Mouse (Mus musculus) forebrain, embryonic 12.5 days (tissue): ENCODE data around the gene Sgms2. TPM values are rescaled to one million over a fixed set of nuclear protein-coding genes. Genes with fewer than 3 reads are reported as not detected.

Experiments
- ATAC-seq: fragments of 200-750 bp; cut with Nextera tagmentation; 2 replicates; pipeline ENCODE4 v1.8.0; 2017; ENCODE audit warnings: moderate TSS enrichment; ENCODE audit not compliant: low FRiP score
- H3K27ac ChIP-seq: fragments of 300-500 bp; sonication (generic); 2 replicates; pipeline ENCODE4 v1.5.1; 2016; ENCODE audit warnings: mild to moderate bottlenecking
- H3K27me3 ChIP-seq: fragments of 300-500 bp; sonication (generic); 2 replicates; pipeline ENCODE4 v1.6.1; 2016; ENCODE audit warnings: mild to moderate bottlenecking
- H3K36me3 ChIP-seq: fragments of 300-500 bp; sonication (generic); replicated peaks from 2 replicates; pipeline ENCODE4 v1.6.1; 2016; ENCODE audit warnings: mild to moderate bottlenecking
- H3K4me1 ChIP-seq: fragments of 300-500 bp; sonication (generic); 2 replicates; pipeline ENCODE4 v1.6.1; 2016
- H3K4me2 ChIP-seq: fragments of 300-500 bp; sonication (generic); 2 replicates; pipeline ENCODE4 v1.6.1; 2016; ENCODE audit warnings: mild to moderate bottlenecking, moderate library complexity
- H3K4me3 ChIP-seq: fragments of 300-500 bp; sonication (generic); replicated peaks from 2 replicates; pipeline ENCODE4 v1.5.1; 2016; ENCODE audit warnings: mild to moderate bottlenecking
- H3K9ac ChIP-seq: fragments of 300-500 bp; sonication (generic); 2 replicates; pipeline ENCODE4 v1.6.1; 2016; ENCODE audit warnings: mild to moderate bottlenecking
- H3K9me3 ChIP-seq: fragments of 300-500 bp; sonication (generic); 2 replicates; pipeline ENCODE4 v1.6.1; 2016
- WGBS: fragments of 180-500 bp; shearing (Covaris S2); methylation state at CpG from one replicate; pipeline ENCODE4 v1.1.7; 2016; 5-methylcytosine and 5-hydroxymethylcytosine counted together
- polyA plus RNA-seq: library from polyadenylated mRNA; unstranded; fragments of >200 nt; fragmentation: Nextera tagmentation; extraction: Ambion mirVana; gene quantifications from 2 replicates; pipeline ENCODE4 v1.2.1, GENCODE M21; 2016

Sgms2 gene
- polyA plus RNA-seq, 1 experiment from 2014 or later = 1.00 TPM

- Histone ChIP-seq H3K27me3 (peaks cover 8% of the 10 kb centered on the region), H3K9me3 (0 out of 2 replicates have a peak, but pooled peaks cover 4% of the 10 kb centered on the region), H3K36me3 (no peaks in the 10 kb centered on the region), H3K4me3 (no peak overlapping the region), H3K9ac (no peak overlapping the region), H3K4me2 (no peak overlapping the region), H3K27ac (no peak overlapping the region), H3K4me1 (peaks cover 11% of the 10 kb centered on the region; the same call in 1 of the 2 replicates)
- WGBS = 63% methylated on average over 17 of the region's 17 CpGs
- ATAC-seq = peak; percentile 30; the same call in 1 of the 2 replicates
Observed at GRCm38 (mm10) chr3:131481976-131482712, 9.1 kb downstream of the Sgms2 start.

DNA sequence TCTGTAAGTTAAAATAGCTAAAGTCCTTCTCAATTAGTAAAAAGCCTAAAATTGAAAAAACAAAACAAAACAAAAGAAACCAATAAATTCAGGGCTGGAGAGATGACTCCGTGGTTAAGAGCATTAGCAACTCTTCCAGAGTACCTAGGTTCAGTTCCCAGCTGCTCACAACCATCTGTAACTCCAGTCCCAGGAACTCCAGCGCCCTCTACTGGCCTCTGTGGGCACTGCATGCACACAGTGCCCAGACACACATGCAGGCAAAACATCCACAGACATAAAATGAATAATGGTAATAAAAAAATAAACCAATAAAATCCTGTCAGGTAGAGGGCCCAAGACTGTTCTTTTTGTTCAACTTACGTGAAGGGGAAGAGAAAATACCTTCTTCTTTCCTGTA, 10.6 kb downstream of the Sgms2 start:
- no peak overlapping the region for H3K27ac ChIP-seq
- no peak overlapping the region for H3K4me3 ChIP-seq
- no peak overlapping the region for H3K9ac ChIP-seq
- H3K36me3 ChIP-seq = no peaks in the 10 kb centered on the region
- no peak overlapping the region for H3K4me2 ChIP-seq
- H3K4me1 ChIP-seq = 0 out of 2 replicates have a peak, but pooled peaks cover 7% of the 10 kb centered on the region
- 0 out of 2 replicates have a peak, but pooled peaks cover 4% of the 10 kb centered on the region for H3K9me3 ChIP-seq
- peaks cover 6% of the 10 kb centered on the region; the same call in 1 of the 2 replicates for H3K27me3 ChIP-seq
- ATAC-seq = no peak
- 66% methylated on average over 3 of the region's 3 CpGs for WGBS

- Histone ChIP-seq H3K27ac (no peak overlapping the region), H3K36me3 (no peaks in the 10 kb centered on the region), H3K4me2 (no peak overlapping the region), H3K9me3 (0 out of 2 replicates have a peak, but pooled peaks cover 4% of the 10 kb centered on the region), H3K9ac (no peak overlapping the region), H3K4me3 (no peak overlapping the region), H3K27me3 (peaks cover 6% of the 10 kb centered on the region; the same call in 1 of the 2 replicates), H3K4me1 (0 out of 2 replicates have a peak, but pooled peaks cover 7% of the 10 kb centered on the region)
- 88% methylated on average over 3 of the region's 3 CpGs for WGBS
- ATAC-seq = no peak
Observed at GRCm38 (mm10) chr3:131479415-131479814, 11.8 kb downstream of the Sgms2 start.

DNA sequence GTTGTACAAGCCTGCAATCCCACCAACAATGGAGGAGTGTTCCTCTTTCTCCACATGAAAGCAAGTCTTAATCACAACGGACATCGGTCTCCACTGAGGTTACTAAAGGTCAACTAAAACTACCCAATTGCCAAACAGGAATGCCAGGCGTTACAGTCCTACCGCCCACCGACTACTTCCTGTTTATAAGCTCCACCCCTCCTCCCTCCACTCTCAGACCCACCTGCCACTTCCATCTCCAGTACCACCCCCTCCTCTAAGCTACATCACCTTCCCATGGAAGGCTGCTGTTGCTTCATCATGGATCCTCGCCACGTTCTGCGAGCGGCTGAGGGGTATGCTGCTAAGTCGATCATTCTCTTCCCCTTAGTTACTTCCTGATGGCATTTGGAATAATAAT, 15.2 kb downstream of the Sgms2 start:
- WGBS = 96% methylated on average over 10 of the region's 10 CpGs
- Histone ChIP-seq H3K4me3 (no peak overlapping the region), H3K4me2 (no peak overlapping the region), H3K27ac (no peak overlapping the region), H3K4me1 (peaks cover 15% of the 10 kb centered on the region), H3K9ac (no peak overlapping the region), H3K9me3 (0 out of 2 replicates have a peak, but pooled peaks cover 4% of the 10 kb centered on the region), H3K36me3 (no peaks in the 10 kb centered on the region), H3K27me3 (no peaks in the 10 kb centered on the region)
- no peak for ATAC-seq

GRCm38 (mm10) chr3:131474526-131474925, 16.7 kb downstream of the Sgms2 start:
- Histone ChIP-seq H3K36me3 (no peaks in the 10 kb centered on the region), H3K27ac (no peak overlapping the region), H3K4me1 (peaks cover 24% of the 10 kb centered on the region), H3K4me2 (no peak overlapping the region), H3K9ac (no peak overlapping the region), H3K27me3 (no peaks in the 10 kb centered on the region), H3K9me3 (no peaks in the 10 kb centered on the region), H3K4me3 (no peak overlapping the region)
- ATAC-seq = no peak
- WGBS = 81% methylated on average over 13 of the region's 13 CpGs

GRCm38 (mm10) chr3:131473496-131473895, 17.7 kb downstream of the Sgms2 start:
- ATAC-seq = no peak
- WGBS = no CpG with 5 or more reads among the region's 1 CpGs
- no peaks in the 10 kb centered on the region for H3K9me3 ChIP-seq

DNA sequence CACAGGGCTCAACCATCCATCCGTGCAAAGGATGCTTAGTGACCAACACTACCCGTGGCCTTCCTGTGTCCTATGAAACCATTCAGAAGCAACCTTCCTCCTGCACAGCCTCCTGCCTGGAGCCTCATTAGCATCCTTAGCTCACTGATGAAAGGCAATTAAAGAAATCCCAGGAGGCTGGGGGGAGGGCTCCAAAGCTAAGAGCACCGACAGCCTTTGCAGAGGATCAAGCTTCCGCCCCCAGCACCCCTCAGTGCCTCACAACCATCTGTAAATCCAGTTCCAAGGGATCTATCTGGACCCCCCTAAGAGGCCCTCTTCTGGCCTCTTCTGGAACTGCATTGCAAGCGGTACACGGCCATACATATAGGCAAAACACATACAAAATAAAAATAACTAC, 19.4 kb downstream of the Sgms2 start:
- H3K9me3 ChIP-seq = no peaks in the 10 kb centered on the region
- no peaks in the 10 kb centered on the region for H3K27me3 ChIP-seq
- WGBS = 32% methylated on average over 6 of the region's 6 CpGs
- H3K9ac ChIP-seq = no peak overlapping the region
- no peak overlapping the region for H3K27ac ChIP-seq
- no peaks in the 10 kb centered on the region for H3K36me3 ChIP-seq
- H3K4me2 ChIP-seq = 0 out of 2 replicates have a peak overlapping the region, but pooled peaks have one; percentile 1
- H3K4me3 ChIP-seq = no peak overlapping the region
- ATAC-seq = peak; percentile 62
- H3K4me1 ChIP-seq = peaks cover 24% of the 10 kb centered on the region

More at GRCm38 (mm10) chr3:131473496-131473895, 17.7 kb downstream of the Sgms2 start:
- Histone ChIP-seq H3K4me1 (peaks cover 24% of the 10 kb centered on the region), H3K36me3 (no peaks in the 10 kb centered on the region), H3K9ac (no peak overlapping the region), H3K27me3 (no peaks in the 10 kb centered on the region), H3K4me3 (no peak overlapping the region), H3K4me2 (no peak overlapping the region), H3K27ac (no peak overlapping the region)

- WGBS = 60% methylated on average over 11 of the region's 11 CpGs
- Histone ChIP-seq H3K4me2 (0 out of 2 replicates have a peak overlapping the region, but pooled peaks have one; percentile 1), H3K4me1 (peaks cover 24% of the 10 kb centered on the region), H3K27ac (no peak overlapping the region), H3K36me3 (no peaks in the 10 kb centered on the region), H3K27me3 (no peaks in the 10 kb centered on the region), H3K9me3 (no peaks in the 10 kb centered on the region), H3K4me3 (no peak overlapping the region), H3K9ac (no peak overlapping the region)
- ATAC-seq = peak; percentile 28
Observed at GRCm38 (mm10) chr3:131471435-131471834, 19.8 kb downstream of the Sgms2 start.

DNA sequence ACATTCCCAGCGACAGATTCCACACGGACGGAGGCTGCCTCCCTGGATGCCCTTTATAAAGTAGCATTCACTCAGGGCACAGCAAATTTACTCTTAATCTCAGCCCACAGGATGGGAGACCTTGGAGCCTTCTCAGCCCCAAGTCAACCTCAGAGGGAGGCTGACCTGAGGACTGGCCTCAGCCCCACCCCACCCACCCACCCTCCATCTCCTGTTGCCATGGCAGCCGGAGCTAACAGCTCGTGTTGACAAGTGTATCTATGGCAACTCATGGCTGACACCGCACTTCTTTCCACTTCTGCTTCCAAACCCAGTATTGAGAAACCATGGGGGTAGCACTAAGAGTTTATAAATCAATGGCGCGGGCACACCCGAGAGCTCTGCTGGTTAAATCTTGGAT, 20.4 kb downstream of the Sgms2 start:
- WGBS = 34% methylated on average over 9 of the region's 9 CpGs
- Histone ChIP-seq H3K4me2 (no peak overlapping the region), H3K27me3 (no peaks in the 10 kb centered on the region), H3K36me3 (no peaks in the 10 kb centered on the region), H3K4me3 (no peak overlapping the region), H3K27ac (0 out of 2 replicates have a peak overlapping the region, but pooled peaks have one; percentile 19), H3K9me3 (no peaks in the 10 kb centered on the region), H3K4me1 (peaks cover 24% of the 10 kb centered on the region), H3K9ac (no peak overlapping the region)
- peak; percentile 47 for ATAC-seq

GRCm38 (mm10) chr3:131469636-131470035, 21.6 kb downstream of the Sgms2 start:
- Histone ChIP-seq H3K27ac (no peak overlapping the region), H3K4me1 (peaks cover 24% of the 10 kb centered on the region), H3K4me2 (no peak overlapping the region), H3K27me3 (no peaks in the 10 kb centered on the region), H3K9ac (no peak overlapping the region), H3K36me3 (no peaks in the 10 kb centered on the region), H3K4me3 (no peak overlapping the region), H3K9me3 (no peaks in the 10 kb centered on the region)
- no peak for ATAC-seq
- 14% methylated on average over 3 of the region's 3 CpGs for WGBS

DNA sequence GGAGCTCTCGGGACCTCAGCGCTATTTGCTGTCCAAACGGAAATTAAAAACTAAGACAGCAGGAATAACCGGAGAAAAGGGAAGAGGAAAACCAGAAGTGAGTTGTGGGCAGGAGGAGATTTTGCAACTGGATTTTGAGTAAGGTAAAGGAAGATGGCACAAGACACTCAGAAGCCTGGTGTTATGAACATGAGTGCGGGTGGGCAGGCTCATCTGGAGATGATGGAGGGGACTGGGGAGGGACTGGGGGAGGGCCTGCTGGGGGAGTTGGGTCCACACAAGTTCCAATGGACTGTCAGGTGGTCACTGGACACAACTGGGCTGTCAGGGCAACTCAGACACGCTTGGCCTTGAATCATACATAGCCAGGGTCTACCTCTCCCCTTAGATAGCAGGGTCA, 24.8 kb downstream of the Sgms2 start:
- ATAC-seq = no peak
- Histone ChIP-seq H3K9ac (no peak overlapping the region), H3K36me3 (no peaks in the 10 kb centered on the region), H3K4me1 (peaks cover 13% of the 10 kb centered on the region), H3K27ac (no peak overlapping the region), H3K4me2 (no peak overlapping the region), H3K9me3 (no peaks in the 10 kb centered on the region), H3K27me3 (no peaks in the 10 kb centered on the region), H3K4me3 (no peak overlapping the region)
- 92% methylated on average over 6 of the region's 6 CpGs for WGBS

- Histone ChIP-seq H3K4me3 (no peak overlapping the region), H3K27me3 (no peaks in the 10 kb centered on the region), H3K4me1 (peaks cover 6% of the 10 kb centered on the region), H3K4me2 (no peak overlapping the region), H3K9me3 (no peaks in the 10 kb centered on the region), H3K9ac (no peak overlapping the region), H3K27ac (no peak overlapping the region), H3K36me3 (no peaks in the 10 kb centered on the region)
- ATAC-seq = no peak
- WGBS = 94% methylated on average over 3 of the region's 3 CpGs
Observed at GRCm38 (mm10) chr3:131465536-131466260, 25.5 kb downstream of the Sgms2 start.
